Mouse (Mus musculus) heart, adult 9 months (tissue): Measurements from ENCODE around the gene Dscaml1.
A peak's percentile ranks its signal among the peaks of the same experiment; 100 is the strongest.

Experiments used
- DNase-seq, 2 experiments: peaks; one replicate each; pipeline ENCODE4 v3.0.0; 2022; ENCODE audit warnings: low spot score in 2 of 2

Gene Dscaml1

DNA sequence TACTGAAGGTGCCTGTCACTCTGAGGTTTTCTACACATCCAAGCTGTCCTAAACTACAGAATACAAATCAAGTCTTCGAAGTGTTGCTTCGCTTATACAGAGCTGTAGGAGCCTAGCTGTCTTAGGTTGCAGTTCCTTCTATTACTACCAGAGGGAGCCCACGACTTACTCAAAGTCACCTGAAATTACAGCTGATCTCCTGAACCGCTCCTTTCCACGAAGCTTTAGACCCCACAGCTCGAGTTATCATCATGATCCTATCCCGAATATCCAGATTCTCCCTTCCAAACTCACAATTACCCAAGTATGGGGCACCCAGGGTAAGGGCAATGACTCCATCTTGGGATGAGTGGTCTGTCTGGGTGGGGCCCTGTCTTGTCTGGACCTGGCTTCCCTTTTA lies 14.6 kb upstream of the Dscaml1 start:
- peak in 1 of 2 experiments; percentile 25 for DNase-seq

DNA sequence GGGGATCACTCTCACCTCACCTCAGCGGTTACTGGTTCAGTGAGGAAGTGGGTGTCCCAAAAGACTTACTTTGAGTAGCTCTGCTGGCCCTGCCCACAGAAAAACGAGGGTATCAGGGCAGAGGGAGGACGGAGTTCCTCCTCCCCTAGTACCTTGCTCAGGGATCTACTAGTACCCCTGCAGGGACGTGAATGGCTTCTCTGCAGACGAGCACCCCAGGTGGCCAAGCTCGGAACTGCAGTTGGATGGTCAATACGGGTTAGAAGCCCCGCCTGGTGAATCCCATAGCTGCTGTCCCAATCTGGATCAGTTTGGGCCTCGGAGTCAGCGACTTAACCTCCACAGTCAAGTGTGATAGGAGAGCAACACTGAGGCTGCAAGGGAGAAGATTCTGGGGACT lies 14.1 kb upstream of the Dscaml1 start:
- DNase-seq, result peak; percentile 67 to 77

DNA sequence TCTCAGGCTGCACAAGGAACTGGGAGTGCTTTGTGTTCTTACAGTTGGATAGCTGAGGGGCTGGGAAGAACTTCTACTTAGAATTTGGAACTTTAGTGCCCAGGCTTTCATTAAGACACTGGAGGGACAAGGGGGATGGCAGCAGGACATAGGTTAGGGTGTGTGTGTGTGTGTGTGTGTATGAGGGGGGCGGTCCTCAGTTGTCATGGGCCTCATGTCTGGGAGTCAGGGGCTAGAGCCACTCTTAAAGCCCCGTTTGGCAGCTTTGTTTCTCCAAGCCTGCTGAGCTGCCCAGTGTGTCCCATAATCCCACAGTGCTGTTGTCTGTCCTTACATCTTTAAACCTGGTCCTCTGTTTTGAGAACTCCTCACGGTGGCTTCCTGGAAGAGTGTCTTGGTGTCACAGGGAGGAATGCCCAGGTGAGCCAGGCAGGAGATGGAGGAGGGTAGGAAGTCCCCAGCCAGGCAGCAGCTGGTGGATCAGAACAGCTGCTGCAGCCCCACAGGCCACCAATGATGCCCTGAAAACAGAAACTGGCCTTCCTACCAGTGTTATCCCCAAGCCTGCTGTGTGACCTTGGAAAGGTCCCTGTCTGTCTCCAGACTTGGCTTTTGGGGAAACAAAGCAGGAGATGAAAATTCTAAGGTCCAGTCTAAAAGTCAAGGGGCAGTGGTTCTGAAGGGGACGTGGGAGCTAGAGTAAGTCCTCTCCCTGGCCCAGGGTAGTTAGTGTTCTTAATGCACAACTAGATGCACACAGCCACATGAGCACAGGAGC lies 13.5 kb upstream of the Dscaml1 start:
- DNase-seq, result no peak

DNA sequence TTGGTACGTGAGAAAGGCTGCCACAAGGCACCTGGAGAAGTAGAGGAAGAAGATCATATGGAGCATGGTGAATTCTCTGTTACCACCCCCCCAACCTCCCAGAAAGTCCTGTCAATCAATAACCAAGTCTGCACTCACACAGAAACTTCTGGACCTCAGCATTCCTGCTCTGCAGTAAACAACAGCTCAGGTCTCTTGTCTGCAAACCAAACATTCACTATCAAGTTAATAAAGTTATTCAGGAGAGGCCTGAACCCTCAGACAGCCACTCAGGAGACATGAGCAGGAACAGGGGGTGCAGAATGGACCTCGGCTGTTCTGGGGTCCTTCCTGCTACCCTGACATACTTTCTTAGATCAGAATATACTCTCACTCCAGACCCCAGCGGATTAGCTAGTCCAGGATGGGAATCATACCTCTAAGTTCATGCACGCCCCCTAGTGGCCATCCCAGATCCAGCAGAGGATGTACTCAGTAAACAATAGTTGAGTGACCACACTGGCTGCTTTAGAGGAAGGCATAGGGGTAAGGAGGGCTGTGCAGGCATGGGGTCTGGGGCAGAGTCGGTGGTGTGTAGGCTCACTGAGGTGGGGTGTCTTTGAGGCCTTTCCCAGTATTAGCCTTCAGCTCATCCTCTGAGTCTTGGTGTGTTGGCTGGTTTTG lies 12.8 kb upstream of the Dscaml1 start:
- no peak for DNase-seq

DNA sequence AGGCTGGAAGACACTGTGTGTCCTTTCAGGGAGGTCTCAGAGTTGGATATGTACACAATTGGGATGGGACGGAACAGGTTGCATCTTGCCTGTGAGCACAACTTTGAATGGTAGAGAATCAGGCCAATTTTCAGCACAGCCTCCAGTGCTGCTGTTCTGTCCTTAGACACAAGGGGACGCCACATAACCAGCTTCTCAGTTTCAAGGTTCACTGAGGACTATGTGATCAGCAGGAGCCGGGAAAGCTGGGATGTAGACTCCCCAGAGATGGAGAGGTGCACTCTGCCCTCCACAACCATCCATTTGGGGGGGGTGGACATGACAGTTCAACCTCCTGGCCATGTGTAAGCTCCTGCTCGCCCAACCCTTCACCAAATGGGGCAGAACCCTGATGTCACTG lies 10.5 kb upstream of the Dscaml1 start:
- peak in 1 of 2 experiments; percentile 17 for DNase-seq

DNA sequence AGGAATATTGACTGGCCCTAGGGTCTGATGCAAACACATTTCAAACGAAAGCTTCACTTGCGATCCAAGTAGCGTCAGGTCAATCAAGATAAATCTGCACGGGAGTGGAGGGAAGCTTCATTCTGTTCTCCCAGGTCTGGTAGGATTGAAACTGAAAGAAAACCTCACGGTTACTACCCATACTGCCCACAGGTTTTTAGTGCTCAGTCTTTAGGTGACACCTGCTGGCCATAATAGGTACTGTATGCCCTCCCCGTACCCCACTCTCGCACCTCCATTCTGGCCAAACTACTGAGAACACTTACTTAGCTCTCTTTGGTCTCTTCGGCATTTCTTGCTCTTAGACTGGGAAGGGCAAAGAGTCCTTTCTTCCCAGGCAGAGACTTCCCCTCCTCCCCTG lies 9.2 kb upstream of the Dscaml1 start:
- DNase-seq, result peak; percentile 18 to 29

DNA sequence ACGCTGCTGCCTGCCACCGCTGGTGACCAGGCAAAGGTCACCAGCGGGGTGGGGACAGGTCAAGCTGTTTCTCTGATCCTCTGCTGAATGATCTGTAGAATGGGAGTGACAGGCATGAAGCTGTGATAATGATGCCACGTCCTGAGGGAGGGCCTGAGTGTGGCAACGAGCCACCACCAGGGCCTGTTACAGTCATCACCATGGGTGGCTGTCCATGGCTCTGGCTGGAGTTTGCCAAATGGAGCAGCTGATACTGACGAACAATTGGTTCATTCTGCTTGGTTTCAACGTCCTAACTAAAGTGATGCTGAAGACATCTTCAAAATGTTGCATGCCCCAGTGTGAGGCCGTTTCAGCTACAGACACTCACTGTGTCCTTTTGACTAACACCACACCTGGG lies 8.2 kb upstream of the Dscaml1 start:
- no peak for DNase-seq

DNA sequence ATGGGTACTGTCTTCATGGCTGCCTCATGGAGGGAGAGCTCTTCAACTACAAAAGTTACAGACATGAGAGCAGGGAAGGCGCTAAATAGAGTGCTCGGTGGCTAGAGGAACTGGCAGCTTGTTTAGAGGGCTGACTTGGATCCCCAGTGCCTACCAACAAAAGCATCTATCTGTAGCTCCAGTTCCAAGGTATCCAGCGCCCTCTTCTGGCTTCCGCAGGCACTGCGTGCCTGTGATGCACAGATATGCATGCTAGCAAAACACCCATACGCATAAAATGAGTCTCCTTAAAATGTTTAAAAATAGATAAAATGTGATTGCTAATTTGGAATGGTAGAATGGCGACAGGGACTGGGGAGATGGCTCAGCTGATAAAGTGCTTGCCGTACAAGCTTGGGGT lies 5.2 kb upstream of the Dscaml1 start:
- no peak for DNase-seq

DNA sequence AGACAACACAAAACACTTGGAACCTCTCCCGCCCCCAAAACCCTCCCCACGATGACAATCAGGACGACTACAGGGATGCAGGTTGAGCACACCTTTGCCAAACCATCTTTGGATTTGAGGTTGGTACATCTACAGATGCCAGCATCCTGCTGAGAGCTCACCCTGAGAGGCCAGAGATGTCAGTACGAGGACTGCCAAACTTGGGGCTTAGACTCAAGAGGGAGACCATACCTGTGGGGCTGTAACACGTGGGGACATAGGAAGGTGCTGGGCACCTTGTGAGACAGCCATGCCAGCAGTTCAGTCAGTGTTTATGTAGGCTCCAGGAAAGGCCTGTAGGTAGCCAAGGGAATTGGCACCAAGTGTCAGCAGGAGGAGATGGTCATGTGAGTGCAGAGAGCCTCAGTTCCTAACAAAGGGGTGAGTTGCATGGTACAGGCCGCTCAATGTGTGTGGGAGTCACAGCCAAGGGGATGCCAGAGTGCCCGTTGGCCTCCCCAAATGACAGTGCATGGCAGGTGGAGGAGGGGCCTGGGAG lies 3.6 kb upstream of the Dscaml1 start:
- no peak for DNase-seq

DNA sequence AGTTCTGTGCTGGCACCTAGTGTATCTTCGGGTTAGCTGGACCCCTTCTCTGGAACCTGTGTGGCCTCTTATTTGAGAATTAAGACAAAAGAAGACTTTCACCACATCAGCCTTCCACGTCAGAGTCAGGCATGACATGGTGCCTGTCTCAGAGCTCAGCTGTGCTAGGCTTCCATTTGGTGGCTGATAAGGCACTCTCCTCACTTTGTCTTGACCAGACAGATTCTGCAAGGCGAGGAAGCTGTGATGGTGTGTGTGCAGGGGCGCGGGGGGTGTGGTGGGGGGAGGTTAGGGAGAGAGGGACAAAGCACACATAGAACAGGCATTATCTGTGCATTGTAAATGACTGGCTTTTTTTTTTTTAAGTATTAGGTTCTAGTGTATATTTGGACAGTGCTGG lies 3.0 kb downstream of the Dscaml1 start:
- DNase-seq, result no peak

DNA sequence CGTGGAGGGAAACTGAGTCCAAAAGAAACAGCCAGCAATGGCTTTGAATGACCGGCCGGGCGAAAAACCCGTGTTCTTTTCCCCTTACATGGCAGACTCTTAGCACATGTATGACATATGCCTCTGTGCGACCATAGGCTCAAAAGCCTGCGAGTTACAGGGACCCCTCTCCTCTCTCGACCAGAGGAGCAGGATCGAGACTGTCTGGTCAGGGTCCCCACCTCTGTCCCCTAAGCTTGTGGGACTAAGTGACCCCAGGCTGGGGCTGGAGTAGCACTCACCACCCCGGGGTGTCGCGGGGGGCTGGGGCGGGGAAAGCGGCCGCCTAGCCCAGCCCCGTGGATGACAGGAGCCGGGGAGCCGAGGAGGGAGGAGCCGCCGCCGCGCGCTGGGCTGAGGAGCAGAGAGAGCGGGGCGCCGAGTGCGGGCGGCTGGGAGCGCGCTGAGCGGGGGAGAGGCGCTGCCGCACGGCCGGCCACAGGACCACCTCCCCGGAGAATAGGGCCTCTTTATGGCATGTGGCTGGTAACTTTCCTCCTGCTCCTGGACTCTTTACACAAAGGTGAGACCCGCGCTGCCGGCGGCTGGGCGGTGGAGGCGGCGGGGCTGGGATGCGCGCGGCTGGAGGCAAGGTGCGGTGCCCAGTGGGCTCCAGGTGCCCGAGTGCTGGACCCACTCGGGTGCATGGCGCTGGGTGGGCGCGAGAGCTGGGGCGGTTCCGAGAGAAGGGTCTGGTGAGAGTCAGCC lies 3.7 kb downstream of the Dscaml1 start:
- DNase-seq, result no peak

DNA sequence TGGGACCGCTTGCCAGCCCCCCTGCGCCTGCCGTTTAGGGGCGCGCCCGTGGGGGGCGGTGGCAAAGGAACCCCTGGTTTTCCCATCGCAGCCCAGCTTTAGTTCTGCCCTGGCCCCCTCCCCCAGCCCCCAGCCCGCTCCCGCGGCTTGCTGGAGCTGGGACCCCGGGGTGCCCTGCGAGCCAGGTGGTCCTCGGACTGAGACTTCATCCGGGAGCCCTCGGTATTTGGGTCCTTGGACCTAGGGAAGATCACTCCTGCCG lies 4.2 kb downstream of the Dscaml1 start:
- no peak for DNase-seq

DNA sequence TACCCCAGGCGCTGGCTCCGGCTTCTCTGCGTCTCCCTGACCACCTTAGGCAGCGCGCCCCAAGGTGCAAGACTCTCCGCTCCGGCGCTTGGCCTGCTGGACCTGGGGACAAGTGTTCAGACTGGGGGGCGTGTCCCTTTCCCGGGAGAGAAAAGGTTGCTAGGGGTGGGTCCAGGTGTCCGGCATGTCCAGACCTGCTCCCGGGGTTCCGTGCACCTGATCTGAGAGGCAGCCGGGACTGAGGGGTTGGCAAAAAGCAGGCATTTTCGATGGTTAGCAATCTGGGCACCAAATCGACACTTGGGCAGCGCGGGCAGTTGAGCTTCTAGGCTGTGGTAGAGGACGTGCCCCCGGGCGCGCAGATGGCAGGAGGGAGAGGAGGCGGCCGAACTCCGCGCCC lies 4.7 kb downstream of the Dscaml1 start:
- no peak for DNase-seq

DNA sequence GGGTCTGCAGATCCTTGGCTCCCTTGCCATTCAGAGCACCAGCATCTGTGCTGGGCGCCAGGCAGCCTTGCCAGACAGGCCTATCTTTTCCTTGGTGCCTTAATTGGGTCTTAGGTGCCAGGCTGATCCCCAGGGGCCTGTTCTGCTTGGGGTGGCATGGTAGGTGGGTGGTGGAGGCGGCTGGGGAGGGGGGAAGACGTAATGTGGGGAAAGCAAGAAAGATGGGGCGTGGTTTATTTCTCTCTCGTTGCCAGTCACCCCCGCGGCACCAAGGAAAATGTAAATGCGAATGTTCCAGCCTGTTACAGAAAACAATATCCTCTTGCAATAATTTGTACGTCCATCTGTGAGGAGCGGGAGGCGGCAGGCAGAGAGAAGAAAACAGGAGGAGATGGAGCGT lies 6.2 kb downstream of the Dscaml1 start:
- DNase-seq, result no peak

DNA sequence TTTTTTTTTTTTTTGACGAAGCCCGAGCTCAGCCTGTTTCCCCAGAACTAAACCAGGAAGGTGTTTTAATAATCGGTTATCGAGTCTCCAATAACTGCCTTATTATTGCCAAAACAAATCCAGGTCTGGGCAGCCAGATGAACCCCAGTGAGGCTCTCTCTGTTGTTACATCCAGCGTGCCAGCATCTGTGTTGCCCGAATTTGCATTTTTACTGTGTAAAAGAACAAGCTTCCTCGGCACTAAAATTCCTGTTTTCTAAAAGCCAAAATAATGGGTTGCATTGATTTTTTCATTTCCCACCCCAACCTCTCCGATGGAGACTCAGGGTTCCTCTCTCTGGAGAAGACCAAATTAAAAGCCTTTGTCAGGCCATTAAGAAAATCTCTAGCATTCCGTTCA lies 6.7 kb downstream of the Dscaml1 start:
- no peak for DNase-seq

DNA sequence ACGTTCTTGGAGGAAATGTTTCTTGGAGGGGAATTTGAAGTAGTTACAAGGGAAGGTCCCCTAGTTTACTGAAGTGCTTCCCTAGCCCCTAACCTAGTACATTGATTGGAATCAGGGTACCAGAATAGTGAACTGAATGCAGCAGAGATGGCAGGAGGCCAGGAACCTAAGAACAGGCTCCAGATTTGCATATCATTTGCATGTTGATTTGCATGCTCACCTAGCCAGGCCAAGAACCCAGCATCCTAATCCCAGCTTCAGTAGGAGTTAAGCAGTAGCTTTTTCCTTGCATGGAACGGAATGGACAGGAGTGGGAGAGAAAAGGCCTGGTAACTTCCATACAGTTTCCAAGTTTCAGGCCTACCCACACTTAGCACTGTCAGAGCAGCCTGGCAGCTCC lies 7.7 kb downstream of the Dscaml1 start:
- no peak for DNase-seq

DNA sequence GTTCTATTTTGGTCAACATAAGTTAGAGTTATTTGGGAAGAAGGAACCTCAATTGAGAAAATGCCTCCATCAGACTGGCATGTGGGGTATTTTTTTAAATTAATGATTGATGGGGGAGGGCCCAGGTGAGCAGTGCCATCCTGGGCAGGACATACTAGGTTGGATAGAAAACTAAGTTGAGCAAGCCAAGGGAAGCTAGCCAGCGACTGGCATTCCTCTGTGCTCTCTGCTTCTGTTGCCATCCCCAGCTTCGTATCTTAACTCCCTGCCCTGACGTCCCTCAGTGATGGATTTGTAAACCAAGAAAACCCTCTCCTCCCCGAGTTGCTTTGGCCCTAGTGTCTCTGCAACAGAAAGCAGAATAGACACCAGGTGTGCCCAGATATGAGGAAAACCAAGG lies 12.6 kb downstream of the Dscaml1 start:
- DNase-seq, result no peak

DNA sequence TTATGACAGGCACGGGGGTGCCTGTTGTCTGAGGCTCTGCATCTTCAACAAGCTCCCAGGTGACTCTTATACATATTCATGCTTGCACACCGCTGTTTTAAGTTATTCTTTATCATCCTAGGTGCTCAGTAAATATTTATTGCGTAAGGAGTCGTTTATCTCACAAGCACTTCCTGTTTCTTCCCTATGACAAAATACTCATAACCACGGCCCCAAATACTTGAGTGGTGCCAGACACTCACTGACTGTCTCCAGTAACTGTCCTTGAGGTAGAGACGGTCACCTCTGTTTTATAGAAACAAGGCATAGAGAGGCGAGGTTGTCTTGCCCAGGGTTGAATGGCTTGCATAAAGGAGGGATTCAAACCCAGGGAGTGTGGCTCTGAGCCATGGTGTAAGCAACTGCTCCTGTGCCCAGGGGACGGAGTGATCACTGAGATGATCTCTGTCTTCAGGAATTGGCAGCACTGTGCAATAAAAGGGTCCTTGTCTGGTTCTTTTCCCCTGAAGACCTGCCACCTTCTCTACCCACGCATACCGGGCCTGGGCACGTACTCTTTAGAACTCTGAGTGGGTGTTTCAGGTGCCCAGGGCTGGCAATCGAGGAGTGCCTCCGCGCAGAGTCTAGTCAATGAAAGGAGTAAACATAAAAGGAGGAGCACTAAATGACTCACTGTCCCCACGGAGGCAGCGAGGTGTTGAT lies 13.8 kb downstream of the Dscaml1 start:
- DNase-seq, result no peak

DNA sequence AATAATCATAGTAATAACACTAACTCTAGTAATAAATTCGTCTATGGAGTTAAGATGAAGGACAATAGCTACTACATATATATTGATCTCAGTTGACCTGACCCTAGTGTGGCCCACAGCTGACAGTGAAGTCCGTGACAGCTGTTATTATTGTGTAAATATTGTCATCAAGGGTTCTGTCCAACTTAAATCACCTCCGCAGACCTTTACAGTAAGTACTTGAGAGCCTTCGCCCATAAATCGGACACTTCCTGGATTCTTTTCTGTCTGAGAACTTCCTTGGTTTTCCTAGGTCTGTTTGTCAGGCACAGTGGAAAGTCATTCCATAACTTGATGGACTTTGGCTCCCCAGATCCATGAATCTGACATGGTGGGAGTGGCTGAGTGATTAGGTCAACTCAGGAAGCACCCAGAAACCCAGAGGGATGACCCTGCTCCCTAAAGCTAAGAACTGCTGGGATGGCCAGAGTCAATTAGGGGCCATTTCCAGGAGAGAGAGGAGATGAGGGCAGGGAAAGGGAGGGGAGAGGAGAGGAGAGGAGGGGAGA lies 17.9 kb downstream of the Dscaml1 start:
- DNase-seq, result no peak

DNA sequence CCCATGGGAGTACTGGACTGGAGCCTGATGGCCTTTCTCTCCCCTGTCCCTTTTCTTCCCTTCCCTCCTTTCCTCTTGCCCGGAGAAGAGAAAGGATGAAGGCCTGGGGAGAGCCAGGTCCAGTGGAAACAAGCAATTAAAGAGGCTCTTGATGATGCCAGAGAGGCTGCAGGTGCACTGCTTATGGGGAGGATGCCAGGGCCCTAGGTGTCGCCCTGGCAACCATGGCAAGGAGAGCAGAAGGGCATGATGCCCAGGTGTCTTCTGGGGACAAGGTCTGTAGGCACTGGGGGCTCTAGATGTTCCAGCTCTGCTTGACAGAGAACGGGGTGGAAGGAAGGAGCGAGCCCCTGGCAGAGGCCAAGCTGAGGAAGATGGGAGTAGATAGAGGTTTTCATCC lies 23.2 kb downstream of the Dscaml1 start:
- no peak for DNase-seq

DNA sequence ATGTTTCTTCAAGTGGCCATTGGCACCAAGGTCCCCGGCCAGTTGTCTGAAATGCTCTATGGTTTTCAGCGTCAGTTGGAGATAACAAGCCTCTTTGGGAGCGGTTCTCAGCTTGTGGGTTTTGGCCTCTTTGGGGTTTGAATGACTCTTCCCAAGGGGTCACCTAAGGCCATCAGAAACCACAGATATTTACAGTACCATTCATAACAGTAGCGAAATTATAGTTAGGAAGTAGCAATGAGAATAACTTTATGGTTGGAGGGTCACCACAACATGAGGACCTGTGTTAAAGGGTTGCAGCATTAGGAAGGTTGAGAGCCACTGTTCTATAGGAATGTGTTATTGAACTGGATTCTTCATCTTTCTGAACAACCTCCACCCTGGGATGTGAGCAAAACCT lies 24.9 kb downstream of the Dscaml1 start:
- no peak for DNase-seq

DNA sequence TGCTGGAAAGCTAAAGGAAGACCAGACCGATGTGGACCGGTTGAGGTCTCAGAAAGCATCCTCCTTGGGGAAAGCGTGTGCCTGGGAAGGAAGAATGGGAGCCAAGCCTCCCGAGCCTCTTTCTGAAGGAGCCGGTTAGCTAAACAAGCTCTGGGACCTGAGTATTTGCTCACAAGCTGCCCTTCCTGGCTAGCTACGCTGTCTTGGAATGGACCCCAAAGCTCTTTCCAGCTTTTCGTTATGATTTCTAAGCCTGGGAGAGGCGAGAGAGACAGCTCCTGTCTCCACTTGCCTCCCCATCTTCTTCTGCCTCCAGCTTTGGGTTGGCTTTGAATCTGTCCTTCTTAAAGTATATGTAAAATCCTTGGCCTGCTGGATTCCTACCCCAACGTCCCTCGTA lies 27.6 kb downstream of the Dscaml1 start:
- DNase-seq, result no peak
